Mouse (Mus musculus) adrenal gland, postnatal 4 days (tissue): Measurements from ENCODE around the gene Fastk. TPM values are rescaled to one million over a fixed set of nuclear protein-coding genes. Genes with fewer than 3 reads are reported as not detected.
A peak's percentile ranks its signal among the peaks of the same experiment; 100 is the strongest.

ENCODE experiments used
- DNase-seq, 2 experiments: peaks; one replicate each; pipeline ENCODE4 v3.0.0; 2021 to 2022; ENCODE audit warnings: low spot score in 2 of 2, mixed read lengths in 2 of 2
- total RNA-seq, 2 experiments: library from RNA; stranded (reverse); gene quantifications; 2 replicates each; pipeline ENCODE4 v1.2.3; 2021

Fastk gene
- total RNA-seq, 2 experiments from 2014 or later = 108 to 127 TPM

DNA sequence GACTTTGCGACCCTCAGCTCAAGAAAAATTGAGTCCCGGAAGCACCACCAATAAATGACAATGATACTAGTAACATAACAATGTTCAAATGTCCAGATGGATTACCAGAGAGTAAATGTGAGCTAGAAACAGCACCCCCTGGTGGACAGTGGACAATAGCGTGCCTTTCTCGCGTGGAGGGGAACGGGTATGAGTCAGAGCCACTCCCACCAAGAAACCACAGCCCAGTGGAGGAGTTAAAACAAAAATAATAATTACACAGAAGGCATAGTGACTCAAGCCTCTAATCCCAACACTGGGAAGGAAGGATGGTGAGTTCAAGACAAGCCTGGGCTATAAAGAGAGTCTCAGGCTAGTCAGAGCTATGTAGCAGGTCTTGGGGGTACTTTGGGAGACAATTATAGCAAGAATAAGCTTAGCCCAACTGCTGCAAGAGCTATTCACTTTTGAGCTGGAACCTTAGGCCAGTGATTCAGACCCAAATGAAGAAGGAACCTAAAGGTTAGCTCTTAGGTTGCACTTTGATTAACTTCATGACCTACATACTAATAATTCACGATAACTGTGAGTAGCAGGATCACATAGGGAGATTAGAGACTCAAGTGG is 51.6 kb downstream of the Fastk start, which contains the start of gene Abcb8:
Gene Abcb8, plus strand, starts transcription at position 272 of the 606 bp plus-strand sequence.
- DNase-seq = peak; percentile 50 to 76

DNA sequence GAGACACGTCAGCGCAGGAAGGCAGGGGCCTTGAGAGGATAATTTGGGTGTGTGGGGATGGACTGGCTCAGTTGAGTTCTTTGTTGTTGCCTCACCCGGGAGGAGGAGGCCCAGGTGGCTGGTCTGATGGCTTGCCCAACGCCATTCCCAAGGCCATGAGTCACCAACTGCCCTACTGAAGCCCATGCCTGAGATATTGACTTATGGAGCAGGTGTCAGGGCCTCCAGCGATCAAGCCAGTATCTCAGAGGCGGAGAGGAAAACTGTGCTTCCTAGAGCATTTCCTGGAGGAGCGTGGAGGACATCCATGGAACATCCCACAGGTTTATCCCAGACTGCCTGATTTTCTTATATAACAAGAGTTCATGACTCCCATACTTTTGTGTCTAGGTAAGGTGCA is 52.4 kb downstream of the Fastk start:
- DNase-seq = no peak

DNA sequence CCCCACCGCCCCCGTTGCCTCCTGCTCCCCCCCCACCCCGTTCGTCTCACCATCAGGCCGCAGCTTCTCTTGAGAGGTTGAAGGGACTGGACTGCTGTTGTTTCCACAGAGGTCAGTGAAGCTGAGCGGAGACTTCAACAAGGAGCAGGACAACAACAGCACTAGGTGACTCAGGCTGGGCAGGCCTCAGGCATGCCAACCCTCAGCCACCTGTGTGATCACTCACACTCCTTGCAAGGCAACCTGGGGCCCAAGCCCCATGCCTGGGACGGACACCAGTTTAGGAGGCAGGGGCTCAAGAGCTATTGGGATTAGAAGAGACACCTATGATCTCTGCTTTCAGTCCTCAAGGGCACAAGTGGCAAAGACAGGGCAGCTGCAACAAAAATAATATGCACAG is 53.2 kb downstream of the Fastk start, which contains the start of gene Atg9b:
Gene Atg9b, minus strand, starts transcription at position 280 of the 400 bp plus-strand sequence.
- no peak for DNase-seq

DNA sequence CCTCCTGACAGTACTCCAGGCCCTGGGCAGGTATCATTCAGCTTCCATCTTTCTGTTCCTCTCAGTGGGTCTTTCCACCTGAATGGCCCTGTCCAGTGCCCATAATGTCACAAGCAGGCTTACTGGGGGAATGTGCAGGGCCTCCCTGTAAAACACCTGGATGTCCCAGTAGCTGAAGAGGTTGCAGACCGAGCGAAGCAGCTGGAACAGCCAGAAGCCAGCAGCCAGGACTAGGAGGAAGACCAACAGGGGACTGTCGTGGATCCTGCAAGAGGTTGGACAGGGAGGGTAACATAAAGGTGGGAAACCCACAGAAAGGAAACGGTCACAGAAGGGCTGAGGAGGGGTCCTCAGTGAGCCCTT is 55.4 kb downstream of the Fastk start:
- DNase-seq = no peak

GRCm38 (mm10) chr5:24389011-24389657 is 56.0 kb downstream of the Fastk start:
- no peak for DNase-seq

Other genes with a start within 250 kb of the Fastk start
- gene Kcnh2, start 93.7 kb downstream of the Fastk start, total RNA-seq = 10 to 100 TPM; 38.6 to 42.4 TPM
- 10 to 100 TPM; 11.5 to 12.3 TPM for gene Nos3, start 80.5 kb downstream of the Fastk start, total RNA-seq
- gene Atg9b, start 53.1 kb downstream of the Fastk start, total RNA-seq = under 1 TPM; 0.42 to 0.62 TPM
- gene Abcb8, start 51.6 kb downstream of the Fastk start, total RNA-seq = 10 to 100 TPM; 73.9 to 84.8 TPM
- under 1 TPM; 0.20 to 0.22 TPM for gene Asic3, start 31.9 kb downstream of the Fastk start, total RNA-seq
- 10 to 100 TPM; 42.6 to 43.9 TPM for gene Cdk5, start 21.8 kb downstream of the Fastk start, total RNA-seq
- gene Slc4a2, start 21.4 kb downstream of the Fastk start, total RNA-seq = 10 to 100 TPM; 60.8 to 70.1 TPM
- gene Tmub1, start 2.6 kb upstream of the Fastk start, total RNA-seq = 10 to 100 TPM; 11.1 to 11.3 TPM
- 10 to 100 TPM; 88.4 to 89.2 TPM for gene Agap3, start 6.9 kb upstream of the Fastk start, total RNA-seq
- gene Gbx1, start 81.9 kb upstream of the Fastk start, total RNA-seq = under 1 TPM in 1 of 2 experiments, not detected in 1; 0.11 TPM
- gene Asb10, start 95.7 kb upstream of the Fastk start, total RNA-seq = 1 to 10 TPM; 2.6 to 3.0 TPM
- under 1 TPM in 1 of 2 experiments, not detected in 1; 0.11 TPM for gene 4931409K22Rik, start 111.5 kb upstream of the Fastk start, total RNA-seq
- gene Abcf2, start 132.2 kb upstream of the Fastk start, total RNA-seq = 10 to 100 TPM; 54.7 to 59.8 TPM
- gene Chpf2, start 141.5 kb upstream of the Fastk start, total RNA-seq = 10 to 100 TPM; 59.1 to 68.4 TPM
- 10 to 100 TPM; 27.9 to 30.6 TPM for gene Smarcd3, start 179.1 kb upstream of the Fastk start, total RNA-seq
- gene Nub1, start 240.2 kb upstream of the Fastk start, total RNA-seq = 10 to 100 TPM; 59.7 to 61.7 TPM